Mouse (Mus musculus): ENCODE measurements around the gene Gm11146. TPM values are rescaled to one million over a fixed set of nuclear protein-coding genes. Genes with fewer than 3 reads are reported as not detected.

Gm11146 gene
- polyA plus RNA-seq (2012; ENCODE audit: insufficient read depth, insufficient read length, missing spikeins): not detected in 2 replicates

GRCm38 (mm10) chr16:77601994-77602393 lies at the start of gene Gm11146:
Gene Gm11146 (minus strand): TSS chr16:77602094.
- H3K4me3 ChIP-seq (ENCODE audit: insufficient read depth, low read depth, low read length): no peak within 1 kb of the TSS
- no peaks in the 10 kb centered on the region for H3K4me1 ChIP-seq (ENCODE audit: control insufficient read depth, insufficient read depth, insufficient read length, low read length)
- H3K27ac ChIP-seq (replicated peaks; ENCODE audit: low read depth, low read length): no peak within 1 kb of the TSS

DNA sequence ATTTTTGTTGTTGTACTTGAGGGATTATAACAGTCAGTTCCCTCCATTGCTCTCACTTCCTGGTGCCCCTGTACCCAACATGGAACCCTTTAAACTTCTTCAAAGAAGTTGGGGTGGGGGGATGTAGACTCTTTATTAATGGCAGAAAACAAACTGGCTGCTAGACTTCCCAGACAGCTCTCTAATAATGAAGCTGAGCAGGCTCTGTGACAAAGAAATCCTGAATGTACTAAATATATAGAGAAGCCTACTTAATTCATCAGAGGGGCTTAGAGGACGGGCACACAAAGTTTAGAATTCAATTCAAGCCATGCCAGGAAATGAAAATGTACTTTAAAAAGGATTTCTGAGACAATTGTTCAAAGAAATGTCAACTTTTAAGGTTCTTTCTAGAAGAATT lies 48.7 kb upstream of the Gm11146 start:
- Histone ChIP-seq H3K27ac (replicated peaks; ENCODE audit: low read depth, low read length) (no peak overlapping the region), H3K4me1 (ENCODE audit: control insufficient read depth, insufficient read depth, insufficient read length, low read length) (no peaks in the 10 kb centered on the region), H3K4me3 (ENCODE audit: insufficient read depth, low read depth, low read length) (no peak overlapping the region)

DNA sequence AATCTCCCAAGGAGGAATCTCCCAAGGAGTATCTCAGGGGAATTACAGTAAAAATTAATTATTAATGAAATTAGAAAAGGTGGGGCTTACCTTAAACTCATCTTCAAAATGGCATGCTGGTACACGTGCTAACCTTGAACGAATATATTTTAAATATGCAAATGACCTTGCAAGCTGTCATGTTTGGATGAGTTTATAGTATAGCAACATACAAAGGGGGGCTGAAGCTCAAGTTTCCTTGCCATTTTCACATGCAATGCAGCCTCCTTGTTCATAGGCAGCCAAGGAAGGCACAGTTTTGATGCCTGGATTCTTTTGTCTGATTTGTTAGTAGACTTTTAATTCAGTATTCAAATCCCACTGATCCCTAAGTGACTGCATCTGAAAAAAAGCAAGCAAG lies 47.1 kb upstream of the Gm11146 start:
- Histone ChIP-seq H3K27ac (replicated peaks; ENCODE audit: low read depth, low read length) (no peak overlapping the region), H3K4me1 (ENCODE audit: control insufficient read depth, insufficient read depth, insufficient read length, low read length) (peaks cover 2% of the 10 kb centered on the region; the same call in 1 of the 2 replicates), H3K4me3 (ENCODE audit: insufficient read depth, low read depth, low read length) (no peak overlapping the region)

- peaks cover 3% of the 10 kb centered on the region; the same call in 1 of the 2 replicates for H3K4me1 ChIP-seq (ENCODE audit: control insufficient read depth, insufficient read depth, insufficient read length, low read length)
- no peak overlapping the region for H3K4me3 ChIP-seq (ENCODE audit: insufficient read depth, low read depth, low read length)
- no peak overlapping the region for H3K27ac ChIP-seq (replicated peaks; ENCODE audit: low read depth, low read length)
Measured at GRCm38 (mm10) chr16:77648181-77648580, 46.3 kb upstream of the Gm11146 start.

- no peak overlapping the region for H3K4me3 ChIP-seq (ENCODE audit: insufficient read depth, low read depth, low read length)
- peaks cover 6% of the 10 kb centered on the region; the same call in 1 of the 2 replicates for H3K4me1 ChIP-seq (ENCODE audit: control insufficient read depth, insufficient read depth, insufficient read length, low read length)
- no peak overlapping the region for H3K27ac ChIP-seq (replicated peaks; ENCODE audit: low read depth, low read length)
Measured at GRCm38 (mm10) chr16:77646146-77646545, 44.3 kb upstream of the Gm11146 start.

GRCm38 (mm10) chr16:77644976-77645375 lies 43.1 kb upstream of the Gm11146 start:
- Histone ChIP-seq H3K27ac (replicated peaks; ENCODE audit: low read depth, low read length) (no peak overlapping the region), H3K4me1 (ENCODE audit: control insufficient read depth, insufficient read depth, insufficient read length, low read length) (peaks cover 6% of the 10 kb centered on the region; the same call in 1 of the 2 replicates), H3K4me3 (ENCODE audit: insufficient read depth, low read depth, low read length) (no peak overlapping the region)

DNA sequence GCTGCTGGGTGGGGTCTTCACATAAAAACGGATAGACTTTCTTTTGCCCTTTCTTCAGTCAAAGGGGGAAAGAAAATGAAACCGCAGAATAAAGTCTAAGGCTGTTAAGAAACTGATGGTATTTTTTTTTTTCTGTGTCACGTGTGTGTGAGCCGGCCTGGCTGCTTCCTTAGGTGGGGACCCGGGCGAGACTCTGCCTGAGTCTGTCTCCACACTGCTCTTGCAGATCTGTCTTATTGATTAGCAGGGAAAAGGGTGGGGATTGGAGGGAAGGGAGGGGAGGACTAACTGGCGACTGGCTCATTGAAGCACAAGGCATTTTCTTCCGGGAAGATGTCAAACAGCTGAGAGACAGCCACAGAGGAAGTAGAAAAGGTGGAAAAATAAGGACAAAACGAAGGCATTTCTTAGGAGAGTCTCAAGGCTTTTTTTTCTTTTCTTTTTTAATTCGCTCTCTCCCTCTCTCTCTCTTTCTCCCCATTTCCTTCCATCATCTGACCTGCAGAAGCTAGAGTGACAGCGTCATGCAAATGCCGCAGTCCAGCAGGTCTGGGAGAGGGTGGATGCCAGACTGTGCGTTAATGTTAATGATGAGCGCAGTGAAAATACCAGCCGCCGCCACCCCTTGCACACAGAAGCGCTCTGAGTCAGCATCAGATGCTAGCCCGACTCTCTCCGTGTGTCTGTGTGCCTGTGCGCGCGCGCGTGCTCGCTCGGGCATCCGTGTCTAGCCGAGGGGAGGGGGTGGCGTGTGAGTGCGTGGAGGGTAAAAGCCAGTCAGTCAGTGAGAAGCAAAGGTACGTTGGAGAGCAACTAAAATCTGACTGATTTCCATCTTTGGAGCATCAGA lies 42.2 kb upstream of the Gm11146 start:
- Histone ChIP-seq H3K27ac (replicated peaks; ENCODE audit: low read depth, low read length) (peak overlapping the region; percentile 67), H3K4me3 (ENCODE audit: insufficient read depth, low read depth, low read length) (peak overlapping the region; percentile 67), H3K4me1 (ENCODE audit: control insufficient read depth, insufficient read depth, insufficient read length, low read length) (peaks cover 6% of the 10 kb centered on the region; the same call in 1 of the 2 replicates)

- Histone ChIP-seq H3K4me1 (ENCODE audit: control insufficient read depth, insufficient read depth, insufficient read length, low read length) (peaks cover 6% of the 10 kb centered on the region; the same call in 1 of the 2 replicates), H3K27ac (replicated peaks; ENCODE audit: low read depth, low read length) (peak overlapping the region; percentile 76), H3K4me3 (ENCODE audit: insufficient read depth, low read depth, low read length) (peak overlapping the region; percentile 67)
Measured at GRCm38 (mm10) chr16:77643036-77643870, 41.4 kb upstream of the Gm11146 start.

DNA sequence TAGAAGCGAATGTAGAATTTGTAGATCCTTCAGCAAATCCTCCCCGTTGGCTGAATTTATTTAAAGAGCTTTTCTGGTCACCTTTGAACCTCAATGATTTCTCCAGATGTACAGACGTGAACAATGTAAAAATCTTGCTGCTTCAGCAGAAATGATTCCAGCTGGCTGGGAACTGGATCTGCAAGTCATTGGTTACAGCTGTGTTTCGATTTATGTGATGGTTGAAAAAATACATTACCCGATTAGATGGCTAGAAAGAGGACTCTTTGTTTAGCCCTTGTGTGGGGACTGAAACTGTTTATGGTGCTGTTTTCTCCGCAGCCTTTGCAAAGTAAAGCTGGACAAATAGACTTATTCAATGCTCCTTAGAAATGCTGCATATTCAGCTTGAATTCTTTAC lies 34.6 kb upstream of the Gm11146 start:
- no peak overlapping the region for H3K27ac ChIP-seq (replicated peaks; ENCODE audit: low read depth, low read length)

GRCm38 (mm10) chr16:77632315-77632881 lies 30.5 kb upstream of the Gm11146 start:
- no peak overlapping the region for H3K27ac ChIP-seq (replicated peaks; ENCODE audit: low read depth, low read length)
- no peaks in the 10 kb centered on the region; the same call in 1 of the 2 replicates for H3K4me1 ChIP-seq (ENCODE audit: control insufficient read depth, insufficient read depth, insufficient read length, low read length)
- no peak overlapping the region for H3K4me3 ChIP-seq (ENCODE audit: insufficient read depth, low read depth, low read length)

More for the DNA sequence above, 34.6 kb upstream of the Gm11146 start:
- Histone ChIP-seq H3K4me1 (ENCODE audit: control insufficient read depth, insufficient read depth, insufficient read length, low read length) (no peaks in the 10 kb centered on the region; the same call in 1 of the 2 replicates), H3K4me3 (ENCODE audit: insufficient read depth, low read depth, low read length) (no peak overlapping the region)

GRCm38 (mm10) chr16:77622681-77623080 lies 20.8 kb upstream of the Gm11146 start:
- H3K4me1 ChIP-seq (ENCODE audit: control insufficient read depth, insufficient read depth, insufficient read length, low read length): no peaks in the 10 kb centered on the region
- H3K4me3 ChIP-seq (ENCODE audit: insufficient read depth, low read depth, low read length): no peak overlapping the region
- H3K27ac ChIP-seq (replicated peaks; ENCODE audit: low read depth, low read length): no peak overlapping the region

DNA sequence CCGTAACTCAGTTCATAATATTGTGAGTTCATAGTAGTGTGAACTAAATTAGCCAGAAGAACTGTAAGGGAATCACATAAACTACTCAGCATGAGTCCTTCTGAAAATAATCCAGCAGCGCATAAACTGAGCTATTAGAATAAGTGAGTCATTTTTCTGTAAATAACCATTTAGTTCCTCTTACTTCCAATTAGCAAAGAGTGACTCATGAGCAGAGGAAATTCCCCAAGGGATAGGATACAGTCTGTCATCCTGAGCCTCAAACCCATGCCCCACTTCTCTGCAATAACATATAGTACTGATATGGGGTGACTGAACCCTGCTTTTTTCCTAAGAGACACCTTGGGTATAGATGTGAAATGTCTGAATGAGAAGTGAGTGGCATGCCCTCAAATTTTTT lies 687 bp upstream of the Gm11146 start:
- H3K4me1 ChIP-seq (ENCODE audit: control insufficient read depth, insufficient read depth, insufficient read length, low read length): no peaks in the 10 kb centered on the region
- H3K4me3 ChIP-seq (ENCODE audit: insufficient read depth, low read depth, low read length): no peak overlapping the region
- no peak overlapping the region for H3K27ac ChIP-seq (replicated peaks; ENCODE audit: low read depth, low read length)

DNA sequence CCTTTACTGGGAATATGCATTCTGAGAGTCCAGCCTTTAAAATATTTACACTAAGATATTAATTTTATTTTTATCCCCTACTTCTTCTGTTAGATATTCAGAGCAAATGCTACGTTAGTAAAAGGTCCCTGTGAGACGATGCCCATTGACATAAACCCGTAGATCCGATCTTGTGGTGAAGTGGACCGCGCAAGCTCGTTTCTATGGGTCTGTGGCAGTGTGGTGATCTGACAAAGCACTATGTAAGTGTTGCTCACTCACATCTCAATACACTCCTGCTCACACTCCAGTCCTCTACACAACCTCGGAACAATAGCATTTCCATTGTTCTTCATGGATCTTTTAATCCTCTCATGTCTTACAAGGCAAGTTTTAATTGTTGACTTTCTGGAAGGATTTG lies 3.1 kb downstream of the Gm11146 start:
- H3K27ac ChIP-seq (replicated peaks; ENCODE audit: low read depth, low read length): no peak overlapping the region
- no peak overlapping the region for H3K4me3 ChIP-seq (ENCODE audit: insufficient read depth, low read depth, low read length)
- H3K4me1 ChIP-seq (ENCODE audit: control insufficient read depth, insufficient read depth, insufficient read length, low read length): no peaks in the 10 kb centered on the region

DNA sequence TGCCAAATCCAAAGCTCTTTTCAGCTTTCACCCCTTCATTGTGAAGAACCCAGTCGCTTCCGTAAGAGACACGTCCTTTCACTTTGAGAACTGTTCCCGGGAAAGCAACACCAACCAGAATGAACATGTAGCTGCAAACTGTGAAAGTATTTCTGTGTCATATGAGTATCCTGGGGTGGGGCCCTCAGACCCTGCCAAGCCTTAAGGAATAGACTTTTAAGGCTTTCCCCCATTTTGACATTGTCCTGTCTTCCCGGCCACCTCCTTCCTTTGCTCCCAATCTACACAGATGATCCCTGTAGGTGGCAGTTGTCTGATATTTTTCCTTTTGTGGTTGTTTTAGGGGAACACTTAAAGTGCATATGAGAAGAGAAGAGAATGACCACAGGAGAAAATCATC lies 5.3 kb downstream of the Gm11146 start:
- Histone ChIP-seq H3K4me1 (ENCODE audit: control insufficient read depth, insufficient read depth, insufficient read length, low read length) (no peaks in the 10 kb centered on the region), H3K27ac (replicated peaks; ENCODE audit: low read depth, low read length) (peak overlapping the region; percentile 56), H3K4me3 (ENCODE audit: insufficient read depth, low read depth, low read length) (peak overlapping the region; percentile 45)

GRCm38 (mm10) chr16:77595661-77596060 lies 6.2 kb downstream of the Gm11146 start:
- peak overlapping the region; percentile 41 for H3K4me3 ChIP-seq (ENCODE audit: insufficient read depth, low read depth, low read length)
- no peaks in the 10 kb centered on the region for H3K4me1 ChIP-seq (ENCODE audit: control insufficient read depth, insufficient read depth, insufficient read length, low read length)
- H3K27ac ChIP-seq (replicated peaks; ENCODE audit: low read depth, low read length): 0 out of 2 replicates have a peak overlapping the region, but pooled peaks have one; percentile 56
